Mouse (Mus musculus) heart, embryonic 12.5 days (tissue): ENCODE results near the gene Tmem256. TPM values are rescaled to one million over a fixed set of nuclear protein-coding genes. Genes with fewer than 3 reads are reported as not detected.

Experiments used
- ATAC-seq: fragments of 200-750 bp; cut with Nextera tagmentation; 2 replicates; pipeline ENCODE4 v1.8.0; 2017; ENCODE audit warnings: moderate TSS enrichment, moderate library complexity; ENCODE audit not compliant: insufficient number of reproducible peaks, low FRiP score
- H3K27ac ChIP-seq: fragments of 300-500 bp; sonication (generic); 2 replicates; pipeline ENCODE4 v1.5.1; 2016; ENCODE audit warnings: mild to moderate bottlenecking, moderate library complexity; ENCODE audit not compliant: poor library complexity, severe bottlenecking
- H3K27me3 ChIP-seq: fragments of 300-500 bp; sonication (generic); replicated peaks from 2 replicates; pipeline ENCODE4 v1.6.1; 2016; ENCODE audit warnings: mild to moderate bottlenecking, moderate library complexity
- H3K36me3 ChIP-seq: fragments of 300-500 bp; sonication (generic); 2 replicates; pipeline ENCODE4 v1.6.1; 2016; ENCODE audit warnings: mild to moderate bottlenecking, moderate library complexity
- H3K4me1 ChIP-seq: fragments of 300-500 bp; sonication (generic); replicated peaks from 2 replicates; pipeline ENCODE4 v1.6.1; 2016; ENCODE audit warnings: mild to moderate bottlenecking
- H3K4me2 ChIP-seq: fragments of 300-500 bp; sonication (generic); 2 replicates; pipeline ENCODE4 v1.6.1; 2016; ENCODE audit warnings: mild to moderate bottlenecking, moderate library complexity
- H3K4me3 ChIP-seq: fragments of 300-500 bp; sonication (generic); 2 replicates; pipeline ENCODE4 v1.5.1; 2016; ENCODE audit warnings: mild to moderate bottlenecking
- H3K9ac ChIP-seq: fragments of 300-500 bp; sonication (generic); 2 replicates; pipeline ENCODE4 v1.6.1; 2016; ENCODE audit warnings: mild to moderate bottlenecking, moderate library complexity
- H3K9me3 ChIP-seq: fragments of 300-500 bp; sonication (generic); replicated peaks from 2 replicates; pipeline ENCODE4 v1.6.1; 2016; ENCODE audit warnings: mild to moderate bottlenecking, moderate library complexity
- WGBS: fragments of 180-500 bp; shearing (Covaris S2); methylation state at CpG from one replicate; pipeline ENCODE4 v1.1.7; 2016; 5-methylcytosine and 5-hydroxymethylcytosine counted together
- polyA plus RNA-seq: library from polyadenylated mRNA; unstranded; fragments of >200 nt; fragmentation: Nextera tagmentation; extraction: Ambion mirVana; gene quantifications from 2 replicates; pipeline ENCODE4 v1.2.1, GENCODE M21; 2016

The Tmem256 gene
- polyA plus RNA-seq, 1 experiment from 2014 or later, result 297 TPM

GRCm38 (mm10) chr11:69876186-69876585 lies 37.9 kb downstream of the Tmem256 start:
- Histone ChIP-seq H3K4me3 (no peak overlapping the region), H3K4me2 (peak overlapping the region; percentile 11), H3K36me3 (no peaks in the 10 kb centered on the region), H3K9ac (no peak overlapping the region), H3K27ac (peak overlapping the region; percentile 58; the same call in 1 of the 2 replicates), H3K9me3 (no peaks in the 10 kb centered on the region), H3K27me3 (no peaks in the 10 kb centered on the region), H3K4me1 (peaks cover 35% of the 10 kb centered on the region)
- WGBS, result 40% methylated on average over 7 of the region's 7 CpGs
- ATAC-seq, result no peak

GRCm38 (mm10) chr11:69876867-69877266 lies 38.6 kb downstream of the Tmem256 start:
- peak overlapping the region; percentile 40 for H3K4me2 ChIP-seq
- H3K27ac ChIP-seq, result peak overlapping the region; percentile 58; the same call in 1 of the 2 replicates
- no peak overlapping the region for H3K9ac ChIP-seq
- H3K27me3 ChIP-seq, result no peaks in the 10 kb centered on the region
- 2% methylated on average over 12 of the region's 12 CpGs for WGBS
- no peaks in the 10 kb centered on the region for H3K36me3 ChIP-seq
- H3K4me1 ChIP-seq, result peaks cover 40% of the 10 kb centered on the region
- 0 out of 2 replicates have a peak overlapping the region, but pooled peaks have one; percentile 1 for H3K4me3 ChIP-seq
- H3K9me3 ChIP-seq, result no peaks in the 10 kb centered on the region
- no peak for ATAC-seq

- Histone ChIP-seq H3K4me1 (peaks cover 44% of the 10 kb centered on the region), H3K9me3 (no peaks in the 10 kb centered on the region), H3K36me3 (no peaks in the 10 kb centered on the region), H3K4me2 (peak within 1 kb of the TSS; percentile 85), H3K9ac (no peak within 1 kb of the TSS; the same call in 1 of the 2 replicates), H3K27ac (peak within 1 kb of the TSS; percentile 58; the same call in 1 of the 2 replicates), H3K27me3 (no peaks in the 10 kb centered on the region), H3K4me3 (0 out of 2 replicates have a peak within 1 kb of the TSS, but pooled peaks have one; percentile 1)
- 86% methylated on average over 11 of the region's 11 CpGs for WGBS
- no peak for ATAC-seq
Measured at GRCm38 (mm10) chr11:69877878-69878277, 39.6 kb downstream of the Tmem256 start, which contains the start of gene Tmem95. Gene Tmem95, minus strand, starts transcription at chr11:69878018.

DNA sequence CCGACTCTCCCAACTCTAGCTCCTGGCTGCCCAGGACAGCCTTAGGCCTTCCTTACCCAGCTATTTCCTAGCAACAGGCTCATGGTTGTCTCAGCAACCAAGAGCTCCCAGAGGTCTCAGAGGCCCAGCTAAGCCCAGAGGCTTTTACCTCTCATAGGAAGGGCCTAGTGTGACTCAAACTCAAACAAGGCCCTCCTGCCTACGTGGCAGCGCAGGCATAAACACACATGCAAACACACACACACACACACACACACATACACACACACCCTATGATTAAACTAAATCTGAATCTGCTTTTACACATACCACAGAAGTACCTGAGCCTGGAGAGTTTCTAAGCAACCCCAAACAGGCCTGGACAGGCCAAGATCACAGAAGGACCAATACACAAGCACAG lies 40.1 kb downstream of the Tmem256 start:
- H3K4me1 ChIP-seq, result peaks cover 45% of the 10 kb centered on the region
- no peak for ATAC-seq
- no peak overlapping the region; the same call in 1 of the 2 replicates for H3K9ac ChIP-seq
- no peaks in the 10 kb centered on the region for H3K9me3 ChIP-seq
- H3K27me3 ChIP-seq, result no peaks in the 10 kb centered on the region
- no peaks in the 10 kb centered on the region for H3K36me3 ChIP-seq
- H3K27ac ChIP-seq, result no peak overlapping the region
- no peak overlapping the region for H3K4me3 ChIP-seq
- WGBS, result 84% methylated on average over 3 of the region's 3 CpGs
- H3K4me2 ChIP-seq, result peak overlapping the region; percentile 85; the same call in 1 of the 2 replicates

- H3K36me3 ChIP-seq, result no peaks in the 10 kb centered on the region
- no peak overlapping the region for H3K27ac ChIP-seq
- no peaks in the 10 kb centered on the region for H3K27me3 ChIP-seq
- H3K9ac ChIP-seq, result peak overlapping the region; percentile 75
- peaks cover 50% of the 10 kb centered on the region for H3K4me1 ChIP-seq
- H3K9me3 ChIP-seq, result no peaks in the 10 kb centered on the region
- WGBS, result 72% methylated on average over 6 of the region's 6 CpGs
- H3K4me3 ChIP-seq, result peak overlapping the region; percentile 58
- ATAC-seq, result no peak
- peak overlapping the region; percentile 85 for H3K4me2 ChIP-seq
Measured at GRCm38 (mm10) chr11:69878952-69879351, 40.6 kb downstream of the Tmem256 start.

DNA sequence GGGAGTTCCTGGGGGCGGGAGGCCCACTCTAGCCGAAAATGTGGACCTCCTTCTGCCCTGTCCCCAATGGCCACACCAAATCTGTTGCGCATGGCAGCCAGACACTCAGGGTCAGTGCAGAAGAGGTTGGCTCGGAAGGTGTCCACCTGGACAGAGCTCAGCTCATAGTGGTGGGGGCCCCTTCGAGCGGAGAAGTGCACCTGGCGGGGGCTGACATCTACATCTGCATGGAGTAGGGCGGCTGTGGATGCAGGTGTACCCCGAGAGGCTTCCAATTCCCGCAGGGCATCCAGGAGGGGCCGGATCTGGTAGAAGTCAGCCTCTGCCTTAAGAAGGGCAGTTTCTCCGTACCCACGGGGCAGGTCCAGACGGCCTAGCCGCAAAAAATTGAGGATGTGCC lies 41.4 kb downstream of the Tmem256 start:
- H3K4me3 ChIP-seq, result peak overlapping the region; percentile 58
- no peaks in the 10 kb centered on the region for H3K9me3 ChIP-seq
- peak overlapping the region; percentile 75 for H3K9ac ChIP-seq
- ATAC-seq, result no peak
- H3K4me2 ChIP-seq, result peak overlapping the region; percentile 85
- 53% methylated on average over 15 of the region's 15 CpGs for WGBS
- H3K4me1 ChIP-seq, result peaks cover 58% of the 10 kb centered on the region
- H3K27me3 ChIP-seq, result no peaks in the 10 kb centered on the region
- no peak overlapping the region for H3K27ac ChIP-seq
- H3K36me3 ChIP-seq, result no peaks in the 10 kb centered on the region

- WGBS, result under 1% methylated on average over 18 of the region's 18 CpGs
- H3K4me2 ChIP-seq, result peak overlapping the region; percentile 85
- peak overlapping the region; percentile 58 for H3K4me3 ChIP-seq
- peak; percentile 47 for ATAC-seq
- no peaks in the 10 kb centered on the region for H3K9me3 ChIP-seq
- H3K4me1 ChIP-seq, result peaks cover 65% of the 10 kb centered on the region
- no peaks in the 10 kb centered on the region for H3K27me3 ChIP-seq
- H3K9ac ChIP-seq, result peak overlapping the region; percentile 75
- no peaks in the 10 kb centered on the region for H3K36me3 ChIP-seq
- peak overlapping the region; percentile 91 for H3K27ac ChIP-seq
Measured at GRCm38 (mm10) chr11:69880506-69880852, 42.2 kb downstream of the Tmem256 start.

DNA sequence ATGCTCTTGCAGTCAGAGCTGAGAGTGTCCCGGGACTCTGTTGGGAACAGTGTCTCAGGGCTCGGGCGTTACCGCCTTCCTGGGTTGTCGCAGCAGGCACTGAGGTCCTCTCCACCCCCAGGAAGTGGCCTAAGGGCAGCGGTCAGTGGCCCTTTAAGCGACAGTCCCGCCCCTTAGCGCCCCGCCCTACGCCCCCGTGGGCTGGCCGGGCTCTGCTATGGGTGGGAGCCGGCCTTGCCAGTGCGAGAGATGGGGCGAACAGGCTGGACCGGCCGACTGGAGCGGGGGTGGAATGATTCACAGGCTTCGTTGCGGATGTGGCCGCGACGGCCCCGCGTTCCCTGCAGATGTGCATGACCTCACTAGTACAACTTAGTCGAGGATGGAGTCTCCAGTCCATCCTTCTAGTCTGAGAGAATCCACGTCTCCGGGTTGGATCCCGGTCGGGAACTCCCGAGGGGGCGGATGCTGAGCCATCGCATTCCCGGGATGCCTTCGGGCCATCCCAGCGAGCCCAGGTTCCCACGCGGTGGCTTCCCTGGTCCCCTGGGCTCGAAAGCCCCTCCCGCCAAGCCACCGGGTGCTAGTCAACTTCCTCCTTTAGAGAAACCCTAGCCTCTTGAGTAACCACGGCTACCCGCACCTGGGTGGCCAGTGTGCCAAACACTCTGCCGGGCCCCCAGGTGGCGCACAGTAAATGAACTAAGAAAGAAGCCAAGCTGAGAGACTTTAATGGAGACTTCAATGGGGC lies 42.7 kb downstream of the Tmem256 start, which contains the start of gene Kctd11:
Gene Kctd11 (minus strand): TSS at position 554 of the 751 bp plus-strand sequence.
- H3K4me1 ChIP-seq, result peaks cover 66% of the 10 kb centered on the region
- H3K4me3 ChIP-seq, result peak within 1 kb of the TSS; percentile 58
- under 1% methylated on average over 46 of the region's 46 CpGs for WGBS
- H3K4me2 ChIP-seq, result peak within 1 kb of the TSS; percentile 85
- no peaks in the 10 kb centered on the region for H3K36me3 ChIP-seq
- peak; percentile 93 for ATAC-seq
- H3K27me3 ChIP-seq, result no peaks in the 10 kb centered on the region
- H3K9ac ChIP-seq, result peak within 1 kb of the TSS; percentile 75
- H3K27ac ChIP-seq, result peak within 1 kb of the TSS; percentile 91
- no peaks in the 10 kb centered on the region for H3K9me3 ChIP-seq

- Histone ChIP-seq H3K9ac (peak overlapping the region; percentile 75), H3K36me3 (no peaks in the 10 kb centered on the region), H3K27ac (peak overlapping the region; percentile 91), H3K9me3 (no peaks in the 10 kb centered on the region), H3K4me3 (peak overlapping the region; percentile 58), H3K4me2 (peak overlapping the region; percentile 85), H3K4me1 (peaks cover 61% of the 10 kb centered on the region), H3K27me3 (no peaks in the 10 kb centered on the region)
- WGBS, result 61% methylated on average over 21 of the region's 21 CpGs
- no peak for ATAC-seq
Measured at GRCm38 (mm10) chr11:69881787-69882670, 43.7 kb downstream of the Tmem256 start.

DNA sequence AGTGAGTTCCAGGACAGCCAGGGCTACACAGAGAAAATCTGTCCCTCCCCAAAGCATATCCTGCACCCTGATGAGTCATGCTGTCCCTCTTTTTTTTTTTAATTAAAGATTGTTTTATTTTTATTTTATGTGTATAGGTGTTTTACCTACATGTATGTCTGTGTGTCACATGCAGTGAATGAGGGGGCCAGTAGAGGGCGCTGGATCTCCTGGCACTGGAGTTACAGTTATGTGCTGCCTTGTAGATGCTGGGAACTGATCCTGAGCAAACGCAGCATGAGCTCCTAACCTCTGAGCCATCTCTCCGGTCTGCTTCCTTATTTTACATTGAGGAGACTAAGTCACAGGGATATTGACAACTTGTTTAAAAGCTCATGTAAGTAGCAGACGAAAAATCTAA lies 44.8 kb downstream of the Tmem256 start:
- Histone ChIP-seq H3K27ac (no peak overlapping the region), H3K4me1 (peaks cover 59% of the 10 kb centered on the region), H3K27me3 (no peaks in the 10 kb centered on the region), H3K4me3 (no peak overlapping the region), H3K9ac (no peak overlapping the region), H3K4me2 (no peak overlapping the region), H3K36me3 (no peaks in the 10 kb centered on the region), H3K9me3 (no peaks in the 10 kb centered on the region)
- WGBS, result 60% methylated on average over 4 of the region's 4 CpGs
- ATAC-seq, result no peak
